Mouse (Mus musculus) CD4-positive, CD25-positive, alpha-beta regulatory T cell, adult 4 months (primary cell): ENCODE measurements around the gene Tfpt. TPM values are rescaled to one million over a fixed set of nuclear protein-coding genes. Genes with fewer than 3 reads are reported as not detected.
A peak's percentile ranks its signal among the peaks of the same experiment; 100 is the strongest.

Experiments used
- ATAC-seq: one replicate; pipeline ENCODE4 v1.8.0; 2017
- polyA plus RNA-seq, 2 experiments: library from polyadenylated mRNA; unstranded; fragments of 100-300 nt; shearing (Covaris generic); gene quantifications; one replicate each; pipeline ENCODE4 v1.2.1; 2017

The Tfpt gene
- polyA plus RNA-seq: 10 to 100 TPM; 16.0 to 21.3 TPM

GRCm38 (mm10) chr7:3629543-3630477 lies at the start of gene Tfpt, which contains the start of gene Prpf31:
TSS of gene Tfpt (minus strand) at chr7:3629929.
TSS of gene Prpf31 (plus strand) at chr7:3629985.
- ATAC-seq: peak; percentile 93

- no peak for ATAC-seq
Observed at GRCm38 (mm10) chr7:3677342-3677741, 47.6 kb upstream of the Tfpt start, which contains the start of gene Tmc4. TSS of gene Tmc4 (minus strand) at chr7:3677553.

- ATAC-seq: no peak
Observed at GRCm38 (mm10) chr7:3676371-3676770, 46.6 kb upstream of the Tfpt start.

- ATAC-seq: no peak
Observed at GRCm38 (mm10) chr7:3675228-3675548, 45.5 kb upstream of the Tfpt start.

- peak; percentile 97 for ATAC-seq
Observed at GRCm38 (mm10) chr7:3674507-3675227, 44.9 kb upstream of the Tfpt start.

- ATAC-seq: no peak
Observed at GRCm38 (mm10) chr7:3666921-3667391, 37.2 kb upstream of the Tfpt start.

GRCm38 (mm10) chr7:3665215-3666114 lies 35.7 kb upstream of the Tfpt start, which contains the start of gene Leng1:
TSS of gene Leng1 (minus strand) at chr7:3665840.
- ATAC-seq: peak; percentile 97

- ATAC-seq: no peak
Observed at GRCm38 (mm10) chr7:3664524-3665214, 34.9 kb upstream of the Tfpt start.

- ATAC-seq: no peak
Observed at GRCm38 (mm10) chr7:3658578-3658977, 28.8 kb upstream of the Tfpt start.

GRCm38 (mm10) chr7:3656966-3657365 lies 27.2 kb upstream of the Tfpt start:
- ATAC-seq: no peak

- ATAC-seq: no peak
Observed at GRCm38 (mm10) chr7:3646641-3647040, 16.9 kb upstream of the Tfpt start.

- no peak for ATAC-seq
Observed at GRCm38 (mm10) chr7:3646188-3646587, 16.5 kb upstream of the Tfpt start.

GRCm38 (mm10) chr7:3645488-3646025 lies 15.8 kb upstream of the Tfpt start:
- no peak for ATAC-seq

- ATAC-seq: peak; percentile 86
Observed at GRCm38 (mm10) chr7:3644672-3645487, 15.2 kb upstream of the Tfpt start, which contains the start of gene Cnot3. TSS of gene Cnot3 (plus strand) at chr7:3645268.

- ATAC-seq: no peak
Observed at GRCm38 (mm10) chr7:3644348-3644671, 14.6 kb upstream of the Tfpt start.

- no peak for ATAC-seq
Observed at GRCm38 (mm10) chr7:3643843-3644242, 14.1 kb upstream of the Tfpt start.

GRCm38 (mm10) chr7:3643412-3643811 lies 13.7 kb upstream of the Tfpt start:
- no peak for ATAC-seq

- ATAC-seq: no peak
Observed at GRCm38 (mm10) chr7:3630478-3630815, 718 bp upstream of the Tfpt start.

- ATAC-seq: peak; percentile 2
Observed at GRCm38 (mm10) chr7:3629030-3629429, 699 bp downstream of the Tfpt start.

GRCm38 (mm10) chr7:3617242-3617995 lies 12.3 kb downstream of the Tfpt start, which contains the start of gene Ndufa3:
TSS of gene Ndufa3 (plus strand) at chr7:3617373.
- peak; percentile 99 for ATAC-seq
